Mouse (Mus musculus): Measurements from ENCODE around the gene Thsd4.

GRCm38 (mm10) chr9:60382941-60383340, 138.9 kb downstream of the Thsd4 start:
- TF ChIP-seq POLR2A (IDR thresholded peaks at IDR 0.05; ENCODE audit: low read depth, low read length) (no peak), CTCF (conservative IDR thresholded peaks at IDR 0.05; ENCODE audit: insufficient read depth, insufficient read length, low read depth, low read length) (no peak)
